Mouse (Mus musculus): Measurements from ENCODE around the gene Olfr478. TPM values are rescaled to one million over a fixed set of nuclear protein-coding genes. Genes with fewer than 3 reads are reported as not detected.

Gene Olfr478
- not detected for polyA plus RNA-seq (2017; shearing (Covaris generic))

DNA sequence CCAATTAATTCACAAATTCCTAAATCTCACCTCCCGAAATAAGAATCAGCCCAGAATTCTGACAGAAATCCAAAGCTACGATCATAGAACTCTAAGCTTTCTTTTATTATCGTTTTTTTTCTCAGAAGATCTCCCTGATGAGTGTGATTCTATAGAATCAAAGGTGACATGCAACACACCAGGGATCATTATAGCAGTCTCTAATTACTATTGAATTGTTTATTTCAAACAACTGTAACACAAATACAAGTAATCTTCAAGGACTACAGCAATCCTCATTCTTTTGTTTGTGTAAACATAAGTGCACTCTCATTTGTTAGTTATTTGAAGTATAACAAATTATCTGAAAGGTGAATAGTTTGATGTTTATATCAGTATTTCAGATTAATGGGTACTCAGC lies at the start of gene Olfr478:
Gene Olfr478, minus strand, starts transcription at position 101 of the 400 bp plus-strand sequence.

DNA sequence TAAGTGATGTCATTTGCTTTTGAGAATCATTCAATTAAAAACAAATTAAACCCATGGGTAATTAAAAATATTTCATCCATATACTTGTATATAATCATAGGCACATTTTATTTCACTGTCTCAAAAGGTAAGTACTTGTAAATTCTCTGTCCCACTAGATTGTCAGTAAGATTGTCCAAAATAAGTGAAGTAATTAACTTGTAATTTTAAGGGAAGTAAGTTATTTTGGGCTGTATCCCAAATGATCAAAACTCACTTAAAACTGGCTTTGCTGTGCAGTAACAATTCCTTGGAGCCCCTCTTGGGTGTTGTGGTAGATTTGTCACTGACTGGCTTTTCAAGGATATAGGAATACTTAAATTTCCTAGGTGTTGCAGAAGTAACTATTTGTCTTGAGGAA lies 45.8 kb upstream of the Olfr478 start, which contains the start of gene Olfr481:
Gene Olfr481, plus strand, starts transcription at position 301 of the 400 bp plus-strand sequence.

GRCm38 (mm10) chr7:108067246-108067645 lies 33.5 kb upstream of the Olfr478 start, which contains the start of gene Olfr480:
Gene Olfr480, minus strand, starts transcription at chr7:108067346.

GRCm38 (mm10) chr7:108050393-108050792 lies 16.6 kb upstream of the Olfr478 start, which contains the start of gene Olfr479:
Gene Olfr479, plus strand, starts transcription at chr7:108050693.

GRCm38 (mm10) chr7:107986393-107986792 lies 47.4 kb downstream of the Olfr478 start, which contains the start of gene Olfr477:
Gene Olfr477, plus strand, starts transcription at chr7:107986693.

Other genes starting within 250 kb of the Olfr478 start
- not detected for gene Ovch2, start 232.8 kb downstream of the Olfr478 start, polyA plus RNA-seq (2017; shearing (Covaris generic))
- not detected for gene Olfr467, start 221.7 kb downstream of the Olfr478 start, polyA plus RNA-seq (2017; shearing (Covaris generic))
- gene Olfr469, start 208.4 kb downstream of the Olfr478 start, polyA plus RNA-seq (2017; shearing (Covaris generic)): not detected
- not detected for gene Olfr470, start 186.5 kb downstream of the Olfr478 start, polyA plus RNA-seq (2017; shearing (Covaris generic))
- gene Olfr472, start 136.1 kb downstream of the Olfr478 start, polyA plus RNA-seq (2017; shearing (Covaris generic)): 0.09 TPM
- not detected for gene Olfr473, start 103.5 kb downstream of the Olfr478 start, polyA plus RNA-seq (2017; shearing (Covaris generic))
- not detected for gene Olfr474, start 79.3 kb downstream of the Olfr478 start, polyA plus RNA-seq (2017; shearing (Covaris generic))
- gene Olfr476, start 69.2 kb downstream of the Olfr478 start, polyA plus RNA-seq (2017; shearing (Covaris generic)): not detected
- not detected for gene Olfr477, start 47.3 kb downstream of the Olfr478 start, polyA plus RNA-seq (2017; shearing (Covaris generic))
- gene Olfr479, start 16.7 kb upstream of the Olfr478 start, polyA plus RNA-seq (2017; shearing (Covaris generic)): not detected
- not detected for gene Olfr480, start 33.4 kb upstream of the Olfr478 start, polyA plus RNA-seq (2017; shearing (Covaris generic))
- 0.09 TPM for gene Olfr481, start 45.9 kb upstream of the Olfr478 start, polyA plus RNA-seq (2017; shearing (Covaris generic))
- not detected for gene Olfr482, start 63.6 kb upstream of the Olfr478 start, polyA plus RNA-seq (2017; shearing (Covaris generic))
- gene Olfr483, start 66.9 kb upstream of the Olfr478 start, polyA plus RNA-seq (2017; shearing (Covaris generic)): not detected
- gene Olfr484, start 93.5 kb upstream of the Olfr478 start, polyA plus RNA-seq (2017; shearing (Covaris generic)): 0.07 TPM
- gene Olfr485, start 125.9 kb upstream of the Olfr478 start, polyA plus RNA-seq (2017; shearing (Covaris generic)): not detected
- not detected for gene Olfr486, start 138.8 kb upstream of the Olfr478 start, polyA plus RNA-seq (2017; shearing (Covaris generic))
- not detected for gene Olfr487, start 180.6 kb upstream of the Olfr478 start, polyA plus RNA-seq (2017; shearing (Covaris generic))
- gene Olfr488, start 224.4 kb upstream of the Olfr478 start, polyA plus RNA-seq (2017; shearing (Covaris generic)): not detected